Mouse (Mus musculus) heart, adult 2 months (tissue): ENCODE results near the gene Khnyn. TPM values are rescaled to one million over a fixed set of nuclear protein-coding genes. Genes with fewer than 3 reads are reported as not detected.
A peak's percentile ranks its signal among the peaks of the same experiment; 100 is the strongest.

Experiments
- DNase-seq, 2 experiments: peaks; one replicate each; pipeline ENCODE4 v3.0.0; 2021
- H3K27ac ChIP-seq: fragments of 200-600 bp; 2 replicates; pipeline ENCODE4 v1.8.1; 2022
- H3K27me3 ChIP-seq: fragments of 200-500 bp; 2 replicates; pipeline ENCODE4 v1.6.1; 2012; ENCODE audit warnings: mild to moderate bottlenecking, low read length, inconsistent platforms, mixed read lengths; ENCODE audit not compliant: control insufficient read depth, insufficient read depth
- H3K36me3 ChIP-seq: fragments of 200-500 bp; 2 replicates; pipeline ENCODE4 v1.6.1; 2012; ENCODE audit warnings: low read length, inconsistent platforms; ENCODE audit not compliant: control insufficient read depth, insufficient read depth
- H3K4me1 ChIP-seq: fragments of 200-500 bp; 2 replicates; pipeline ENCODE4 v1.6.1; 2011; ENCODE audit warnings: low read length; ENCODE audit not compliant: control insufficient read depth, insufficient read depth
- H3K4me3 ChIP-seq: fragments of 200-600 bp; 2 replicates; pipeline ENCODE4 v1.8.1; 2022
- H3K79me2 ChIP-seq: fragments of 200-500 bp; replicated peaks from 2 replicates; pipeline ENCODE4 v1.6.1; 2012; ENCODE audit warnings: mild to moderate bottlenecking, inconsistent platforms, low read length, moderate library complexity, mixed read lengths; ENCODE audit not compliant: control insufficient read depth, insufficient read depth
- H3K9ac ChIP-seq: fragments of 200-500 bp; 2 replicates; pipeline ENCODE4 v1.6.1; 2012; ENCODE audit warnings: low read depth, mild to moderate bottlenecking, control low read depth, inconsistent platforms, low read length, mixed read lengths
- CTCF ChIP-seq: fragments of 200-600 bp; IDR thresholded peaks from 2 replicates; pipeline ENCODE4 v1.8.1; 2022; ENCODE audit warnings: antibody characterized with exemption, mild to moderate bottlenecking, moderate library complexity
- EP300 ChIP-seq: fragments of 200-500 bp; IDR thresholded peaks from 2 replicates; pipeline ENCODE4 v1.6.1; 2011; ENCODE audit warnings: low read depth, low read length, control low read depth; ENCODE audit not compliant: insufficient read depth
- POLR2A ChIP-seq: fragments of 200-500 bp; IDR thresholded peaks from 2 replicates; pipeline ENCODE4 v1.6.1; 2011; ENCODE audit warnings: mild to moderate bottlenecking, low read depth, low read length, control low read depth; ENCODE audit not compliant: insufficient read depth
- WGBS: fragments of 180-500 bp; shearing (Covaris S2); methylation state at CpG from one replicate; pipeline ENCODE4 v1.1.7; 2018; 5-methylcytosine and 5-hydroxymethylcytosine counted together
- intact Hi-C: fragments of 180-260 bp; cut with DNase I; formaldehyde crosslinking; loops from one replicate; pipeline ENCODE4 v1.15.1; 2025
- polyA plus RNA-seq: library from polyadenylated mRNA; depleted of rRNA; stranded (reverse); fragments of >200 nt; gene quantifications from 2 replicates; pipeline ENCODE4 v1.2.3, GENCODE M21; 2012
- total RNA-seq, 2 experiments: library from RNA; stranded (reverse); gene quantifications; 2 replicates each; pipeline ENCODE4 v1.2.3; 2021

Gene Khnyn
- total and polyA plus RNA-seq, 3 experiments: 8.8 to 11.6 (median 9.3) TPM

GRCm38 (mm10) chr14:55850885-55851284 is 33.9 kb upstream of the Khnyn start:
- TF ChIP-seq CTCF (no peak), EP300 (no peak), POLR2A (no peak)
- Histone ChIP-seq H3K79me2 (no peaks in the 10 kb centered on the region), H3K27ac (no peak overlapping the region), H3K9ac (no peak overlapping the region), H3K36me3 (no peaks in the 10 kb centered on the region), H3K4me3 (no peak overlapping the region), H3K27me3 (no peaks in the 10 kb centered on the region), H3K4me1 (peaks cover 1% of the 10 kb centered on the region)
- intact Hi-C loops: no loop called here
- no peak for DNase-seq
- 59% methylated on average over 6 of the region's 6 CpGs for WGBS

DNA sequence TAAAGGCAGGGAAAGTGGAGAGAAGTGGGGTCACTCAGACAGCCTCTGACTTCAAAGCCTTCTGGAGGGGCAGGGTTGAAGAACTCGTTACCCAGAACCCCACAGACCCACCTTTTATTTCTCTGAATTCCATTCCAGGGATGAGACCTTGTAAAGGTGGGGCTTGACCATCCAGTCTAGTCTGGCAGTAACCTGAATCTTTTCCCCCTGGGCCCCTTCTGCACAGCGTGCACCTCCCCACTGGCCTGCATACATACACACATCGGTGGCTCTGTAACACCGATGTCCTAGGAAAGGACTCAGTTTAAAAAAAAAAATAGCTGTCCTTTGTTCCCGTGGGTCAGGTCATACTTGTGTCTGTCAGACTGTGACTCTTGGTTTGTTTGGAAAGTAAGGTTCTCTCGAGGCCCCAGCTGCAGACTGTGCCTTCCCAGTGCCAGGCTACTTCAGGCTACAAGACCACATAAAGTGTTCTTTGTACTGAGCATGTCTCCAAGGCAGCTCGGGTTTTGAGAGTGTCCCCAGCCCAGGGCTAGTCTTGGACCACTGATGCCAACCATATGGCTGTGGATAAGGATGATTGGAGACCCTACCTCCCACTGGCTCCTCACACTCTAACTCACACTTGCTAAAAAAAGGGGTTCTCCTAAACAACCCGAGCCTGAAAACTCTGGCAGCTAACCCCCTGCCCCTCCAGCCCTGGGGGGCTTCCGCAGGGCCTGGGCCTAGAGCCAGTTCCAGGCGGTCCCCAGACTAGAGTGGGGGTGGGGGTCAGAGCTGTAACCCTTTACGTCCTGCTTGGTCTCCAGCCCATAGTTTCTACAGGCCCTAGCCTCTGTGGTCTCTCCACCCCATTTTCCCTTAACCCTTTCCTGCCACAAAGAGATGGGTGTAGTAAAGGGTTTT is 31.8 kb upstream of the Khnyn start:
- intact Hi-C loops: loop anchor here (2.0 kb wide), 1 partner anchor 18 kb away; no protein-coding TSS in a partner anchor
- TF ChIP-seq POLR2A (no peak), EP300 (no peak), CTCF (no peak)
- H3K27ac ChIP-seq: peak overlapping the region; percentile 2
- DNase-seq: no peak
- WGBS: 35% methylated on average over 11 of the region's 11 CpGs
- 0 out of 2 replicates have a peak, but pooled peaks cover 1% of the 10 kb centered on the region for H3K79me2 ChIP-seq
- no peaks in the 10 kb centered on the region for H3K36me3 ChIP-seq
- H3K4me3 ChIP-seq: no peak overlapping the region
- H3K27me3 ChIP-seq: no peaks in the 10 kb centered on the region
- H3K9ac ChIP-seq: 0 out of 2 replicates have a peak overlapping the region, but pooled peaks have one; percentile 86
- peaks cover 10% of the 10 kb centered on the region for H3K4me1 ChIP-seq

DNA sequence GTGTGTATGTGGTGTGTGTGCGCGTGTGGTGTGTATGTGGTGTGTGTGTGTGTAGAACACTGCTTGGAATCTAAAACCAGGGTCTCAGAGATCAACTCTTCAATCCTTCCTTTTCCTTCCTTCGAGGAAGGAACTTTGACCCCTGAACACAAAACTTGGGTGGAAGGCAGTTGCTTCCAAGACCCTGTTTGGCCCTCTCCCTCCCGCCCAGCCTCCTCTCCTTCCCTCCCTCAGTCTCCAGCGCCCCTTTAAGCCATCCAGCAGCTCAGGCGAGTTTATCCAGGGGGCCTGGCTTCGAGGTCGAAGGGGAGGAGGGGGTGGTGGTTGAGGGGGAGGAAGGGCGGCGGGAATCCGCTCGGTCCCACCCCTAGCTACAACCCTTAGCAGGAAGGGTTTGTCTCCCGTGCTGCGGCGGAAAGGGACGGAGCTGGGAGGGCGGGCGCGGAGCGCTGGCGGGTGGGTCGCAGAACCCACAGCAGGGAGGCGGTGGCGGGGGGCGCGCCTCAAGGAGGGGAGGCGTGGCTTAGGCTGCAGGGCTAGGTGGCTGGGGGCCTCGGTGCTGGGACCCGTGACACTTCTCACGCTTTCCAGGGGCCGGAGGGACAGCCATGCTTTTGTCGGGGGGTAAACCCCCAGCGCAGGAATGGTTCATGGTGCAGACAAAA is 31.0 kb upstream of the Khnyn start, which contains the start of gene Nynrin:
Gene Nynrin, plus strand, starts transcription at position 390 of the 665 bp plus-strand sequence.
- Histone ChIP-seq H3K36me3 (no peaks in the 10 kb centered on the region), H3K9ac (peak within 1 kb of the TSS; percentile 86), H3K27ac (peak within 1 kb of the TSS; percentile 82), H3K4me1 (peaks cover 11% of the 10 kb centered on the region), H3K79me2 (0 out of 2 replicates have a peak, but pooled peaks cover 1% of the 10 kb centered on the region), H3K4me3 (peak within 1 kb of the TSS; percentile 71), H3K27me3 (no peaks in the 10 kb centered on the region)
- TF ChIP-seq CTCF (no peak), EP300 (no peak), POLR2A (no peak)
- peak; percentile 81 to 83 for DNase-seq
- WGBS: 7% methylated on average over 30 of the region's 33 CpGs
- intact Hi-C loops: loop anchor here (2.0 kb wide), 1 partner anchor 19 kb away; no protein-coding TSS in a partner anchor

DNA sequence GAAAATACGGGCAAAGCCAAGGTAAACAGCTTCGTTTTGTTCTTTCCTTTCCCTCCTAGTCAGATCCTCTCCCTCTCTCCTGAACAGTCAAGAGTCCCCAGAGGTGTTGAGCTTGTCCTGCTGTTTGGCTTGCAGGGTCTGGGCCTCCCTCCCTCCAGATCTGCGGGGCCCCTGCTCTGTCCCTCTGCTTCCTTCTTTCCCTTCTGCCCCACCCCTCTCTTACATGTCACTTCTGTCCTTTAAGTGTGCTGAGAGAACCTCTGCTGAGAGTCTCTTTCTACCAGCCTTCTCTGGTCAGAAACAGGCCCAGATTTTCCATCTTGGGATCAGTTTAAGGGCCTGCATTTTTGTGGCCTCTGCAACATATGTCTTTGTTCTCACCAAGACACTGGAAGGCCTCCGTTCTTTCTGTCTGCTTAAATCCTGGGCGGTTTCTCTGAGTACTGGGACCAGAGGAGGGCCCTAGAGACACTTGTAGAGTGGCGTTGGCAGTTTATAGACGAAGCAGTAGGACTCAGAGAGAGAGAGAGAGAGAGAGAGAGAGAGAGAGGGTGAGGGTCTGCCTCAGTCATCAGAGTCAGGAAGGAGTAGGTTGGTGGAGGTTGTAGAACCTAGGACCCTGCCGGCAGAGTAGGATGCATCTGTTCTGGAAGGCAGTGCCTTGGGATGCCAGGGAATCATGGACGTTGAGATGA is 30.2 kb upstream of the Khnyn start:
- Histone ChIP-seq H3K4me3 (peak overlapping the region; percentile 71), H3K36me3 (no peaks in the 10 kb centered on the region), H3K27me3 (no peaks in the 10 kb centered on the region), H3K79me2 (0 out of 2 replicates have a peak, but pooled peaks cover 3% of the 10 kb centered on the region), H3K9ac (peak overlapping the region; percentile 86), H3K4me1 (peaks cover 11% of the 10 kb centered on the region), H3K27ac (peak overlapping the region; percentile 82)
- WGBS: 14% methylated on average over 9 of the region's 9 CpGs
- TF ChIP-seq CTCF: no peak
- no peak for TF ChIP-seq POLR2A
- TF ChIP-seq EP300: no peak
- DNase-seq: peak in 1 of 2 experiments; percentile 55
- intact Hi-C loops: no loop called here

DNA sequence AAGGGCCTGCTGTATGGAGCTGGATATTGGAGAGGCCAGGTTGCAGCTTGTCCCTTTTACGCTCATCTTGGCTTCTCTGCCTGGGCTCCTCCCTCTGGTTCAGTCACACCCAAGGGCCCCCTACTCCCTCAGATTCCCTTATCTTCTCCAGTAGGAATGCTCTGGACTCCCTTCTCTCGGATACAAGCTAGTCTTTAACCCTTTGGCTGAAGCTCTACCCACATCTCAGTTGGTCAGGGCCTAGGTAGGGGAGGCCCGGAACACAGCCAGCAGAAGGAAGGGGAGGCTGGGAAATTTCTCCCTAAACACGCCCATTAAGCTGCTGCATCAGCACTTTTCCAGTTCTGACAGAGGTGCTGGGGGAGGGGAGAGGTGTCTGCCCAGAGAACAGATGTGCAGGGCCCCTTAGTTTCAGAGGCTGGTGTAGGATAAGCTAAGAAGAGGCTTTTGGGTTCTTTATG is 29.6 kb upstream of the Khnyn start:
- no peaks in the 10 kb centered on the region for H3K27me3 ChIP-seq
- DNase-seq: peak; percentile 47 to 49
- 21% methylated on average over 4 of the region's 4 CpGs for WGBS
- peaks cover 11% of the 10 kb centered on the region for H3K4me1 ChIP-seq
- TF ChIP-seq POLR2A (no peak), CTCF (no peak), EP300 (no peak)
- intact Hi-C loops: no loop called here
- H3K79me2 ChIP-seq: 0 out of 2 replicates have a peak, but pooled peaks cover 3% of the 10 kb centered on the region
- peak overlapping the region; percentile 82 for H3K27ac ChIP-seq
- peak overlapping the region; percentile 86 for H3K9ac ChIP-seq
- peak overlapping the region; percentile 71 for H3K4me3 ChIP-seq
- H3K36me3 ChIP-seq: no peaks in the 10 kb centered on the region
